Mouse (Mus musculus): ENCODE results near the gene Ppp1ca.

Ppp1ca gene

DNA sequence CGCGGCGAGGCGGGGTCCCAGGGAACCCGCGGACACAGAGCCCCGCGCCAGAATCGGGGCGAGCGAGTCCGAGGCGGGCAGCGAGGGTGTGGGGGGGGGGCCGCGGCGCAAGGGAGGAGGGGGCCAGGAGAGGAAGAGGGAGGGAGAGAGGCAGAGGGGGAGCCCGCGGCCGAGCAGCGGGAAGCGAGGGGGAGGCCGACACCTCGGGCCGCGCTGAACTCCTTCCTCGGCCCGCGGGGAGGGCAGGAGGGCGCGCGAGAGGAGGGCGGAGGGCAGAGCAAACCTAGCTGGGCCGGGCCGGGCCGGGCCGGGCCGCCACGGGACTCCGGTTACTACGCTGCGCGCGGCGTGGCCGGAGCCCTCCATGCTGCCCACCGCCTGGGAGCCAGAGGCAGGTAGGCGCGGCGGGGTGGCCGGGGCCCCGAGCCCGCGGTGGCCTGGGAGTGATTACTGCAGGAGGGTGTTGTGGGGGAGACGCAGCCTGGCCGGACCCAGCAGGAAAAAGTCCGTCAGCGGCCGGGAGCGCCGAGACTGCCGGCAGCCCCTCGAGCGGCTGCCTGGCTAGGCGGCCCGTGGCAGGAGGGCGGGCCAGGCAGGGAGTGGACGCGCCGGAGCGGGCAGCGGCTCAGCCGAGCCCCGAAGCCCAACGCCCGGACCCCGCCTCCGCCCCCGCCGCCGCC, 23.0 kb downstream of the Ppp1ca start:
- peak; percentile 46 to 70 for DNase-seq

GRCm38 (mm10) chr19:4215451-4215840, 23.6 kb downstream of the Ppp1ca start:
- no peak for DNase-seq

DNA sequence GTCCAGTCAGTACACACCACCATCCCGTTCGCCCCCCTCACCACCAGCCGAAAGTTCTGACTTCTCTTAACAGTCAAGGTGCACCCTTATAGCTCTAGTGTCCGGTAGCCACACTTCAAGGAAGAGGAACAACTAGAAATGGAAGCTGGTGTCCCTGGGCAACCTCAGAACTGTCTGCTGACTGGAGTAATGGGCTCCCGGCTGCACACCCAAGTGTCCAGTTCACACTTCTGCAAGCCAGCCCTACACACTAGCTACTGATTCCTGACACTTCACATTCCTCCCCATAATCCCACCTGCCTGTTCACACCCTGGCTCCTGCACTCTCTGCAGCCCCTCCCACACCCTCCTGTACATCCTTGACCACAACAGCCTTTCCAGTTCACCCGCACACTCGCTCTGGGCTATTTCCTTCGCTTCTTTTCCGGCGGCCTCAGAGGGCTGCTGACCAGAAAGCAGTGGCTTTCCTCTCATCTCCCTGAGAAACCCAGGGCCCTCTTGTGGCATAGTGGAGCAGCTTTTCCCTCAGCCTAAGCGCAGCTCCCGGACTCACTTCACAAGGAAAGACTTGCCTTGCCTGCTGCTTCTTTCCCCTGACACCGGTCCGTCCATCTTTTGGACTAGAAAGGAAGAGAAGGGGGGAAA, 24.3 kb downstream of the Ppp1ca start:
- peak; percentile 62 to 71 for DNase-seq

DNA sequence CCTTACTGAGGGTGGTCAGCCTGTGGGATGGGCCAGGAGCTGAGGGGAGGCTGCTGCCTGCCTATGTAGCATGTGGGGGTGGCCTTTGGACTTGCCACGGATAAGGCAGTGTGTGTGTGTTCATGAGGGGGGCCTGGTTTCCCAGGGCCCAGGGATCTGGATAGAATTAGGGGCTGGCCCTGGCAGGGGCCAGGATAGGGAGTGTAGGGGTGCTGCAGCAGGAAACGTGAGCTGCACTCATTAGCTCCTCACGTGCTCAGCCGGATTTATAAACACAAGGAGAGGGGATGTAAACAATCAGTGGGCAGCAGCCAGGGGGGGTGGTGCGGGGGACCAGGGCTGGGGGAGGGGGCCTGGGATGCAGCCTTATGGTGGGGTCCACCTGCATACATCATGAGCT, 25.3 kb downstream of the Ppp1ca start:
- no peak for DNase-seq

GRCm38 (mm10) chr19:4217855-4218254, 26.0 kb downstream of the Ppp1ca start:
- no peak for DNase-seq

GRCm38 (mm10) chr19:4218293-4218692, 26.4 kb downstream of the Ppp1ca start:
- DNase-seq = no peak

GRCm38 (mm10) chr19:4218784-4219183, 26.9 kb downstream of the Ppp1ca start:
- no peak for DNase-seq

DNA sequence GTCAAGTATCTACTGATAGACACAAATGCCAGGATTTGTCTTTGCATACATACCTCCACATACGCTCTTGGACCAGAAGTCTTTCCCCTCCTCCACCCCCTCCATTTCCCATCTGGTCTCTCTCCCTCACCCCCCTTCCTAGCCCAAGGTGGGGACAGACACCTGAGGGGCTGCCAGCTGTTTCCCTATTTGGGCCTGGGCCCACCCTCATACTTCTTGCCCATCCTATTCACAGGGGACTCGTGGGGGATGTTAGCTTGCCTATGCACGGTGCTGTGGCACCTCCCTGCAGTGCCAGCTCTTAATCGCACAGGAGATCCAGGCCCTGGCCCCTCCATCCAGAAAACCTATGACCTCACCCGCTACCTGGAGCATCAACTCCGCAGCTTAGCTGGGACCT, 28.1 kb downstream of the Ppp1ca start:
- no peak for DNase-seq

DNA sequence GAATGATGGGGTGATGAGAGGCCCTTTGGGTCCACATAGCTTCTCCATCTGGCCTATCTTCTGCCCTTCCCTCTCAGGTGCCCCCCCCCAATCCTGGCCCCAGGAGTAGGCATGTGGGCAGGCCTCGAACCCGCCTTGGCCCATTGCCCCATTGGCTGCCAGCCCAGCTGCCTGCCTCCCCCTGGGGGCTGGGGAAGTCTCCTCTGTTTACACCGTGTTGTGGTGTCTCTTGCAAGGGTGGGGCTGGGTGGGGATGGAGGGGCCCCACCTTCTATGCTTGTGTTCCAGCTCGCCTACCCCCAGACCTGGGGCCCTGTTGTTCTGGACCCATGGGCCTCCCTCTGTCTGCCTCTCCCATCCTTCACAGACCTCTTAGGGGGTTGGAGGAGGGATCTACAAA, 28.6 kb downstream of the Ppp1ca start:
- no peak for DNase-seq

DNA sequence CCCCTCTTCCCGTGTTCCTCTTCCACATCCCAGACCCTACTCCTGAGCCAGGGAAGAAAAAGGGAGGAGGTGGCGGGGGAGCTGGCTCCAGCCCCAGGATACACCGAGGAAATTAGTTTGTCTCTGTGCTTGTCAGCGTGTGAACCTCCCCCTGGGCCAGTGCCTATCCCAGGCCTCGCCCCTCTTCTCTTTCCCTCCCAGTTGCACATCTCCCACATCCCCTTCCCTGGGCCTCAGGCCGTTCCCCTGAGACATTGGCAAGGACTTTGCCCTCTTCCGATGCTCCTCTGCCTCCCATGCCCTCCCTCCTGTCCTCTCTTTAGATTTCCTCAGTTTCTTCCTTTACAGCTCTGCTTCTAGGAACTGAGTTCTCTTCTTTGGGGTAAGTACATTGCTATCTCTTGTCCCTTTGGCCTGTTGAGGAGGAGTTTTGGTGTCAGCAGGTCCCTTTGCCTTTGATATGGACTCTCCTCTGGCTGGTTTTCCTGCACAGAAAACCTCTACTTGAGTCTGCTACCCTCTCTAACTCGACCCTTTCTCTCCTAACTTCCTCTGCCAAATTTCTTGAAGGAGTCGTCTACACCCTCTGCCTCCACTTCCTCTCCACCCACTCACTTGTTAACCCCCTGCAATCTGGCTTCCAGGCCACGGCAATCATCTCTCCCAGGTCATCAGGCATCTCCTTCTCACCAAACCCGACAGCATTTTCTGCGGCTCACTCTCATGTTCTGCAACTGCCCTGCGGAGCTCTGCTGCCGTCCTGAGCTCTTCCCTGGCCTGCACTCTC, 29.3 kb downstream of the Ppp1ca start:
- peak; percentile 62 to 66 for DNase-seq

GRCm38 (mm10) chr19:4222165-4222564, 30.3 kb downstream of the Ppp1ca start:
- DNase-seq = peak; percentile 76 to 79

DNA sequence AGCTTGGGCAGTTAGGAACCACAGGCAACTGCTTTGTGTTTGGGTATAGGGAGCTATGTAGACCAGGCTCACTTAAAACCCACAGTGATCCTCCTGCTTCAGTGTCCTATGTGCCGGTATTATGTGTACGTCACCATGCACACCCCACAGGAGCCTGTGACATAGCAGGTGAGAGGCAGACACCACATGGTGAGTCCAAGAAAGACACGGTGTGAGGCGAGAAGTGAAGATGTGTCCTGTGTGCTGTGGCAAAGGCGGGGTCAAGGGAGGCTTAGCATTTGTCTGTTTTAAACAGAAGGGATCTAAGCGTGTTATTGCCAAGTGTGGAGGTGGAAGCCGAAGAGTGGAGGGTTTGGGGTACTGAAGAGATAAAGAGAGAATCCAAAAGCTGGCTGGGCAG, 34.9 kb downstream of the Ppp1ca start:
- DNase-seq = no peak

- DNase-seq = no peak
Measured at GRCm38 (mm10) chr19:4227446-4227845, 35.6 kb downstream of the Ppp1ca start.

DNA sequence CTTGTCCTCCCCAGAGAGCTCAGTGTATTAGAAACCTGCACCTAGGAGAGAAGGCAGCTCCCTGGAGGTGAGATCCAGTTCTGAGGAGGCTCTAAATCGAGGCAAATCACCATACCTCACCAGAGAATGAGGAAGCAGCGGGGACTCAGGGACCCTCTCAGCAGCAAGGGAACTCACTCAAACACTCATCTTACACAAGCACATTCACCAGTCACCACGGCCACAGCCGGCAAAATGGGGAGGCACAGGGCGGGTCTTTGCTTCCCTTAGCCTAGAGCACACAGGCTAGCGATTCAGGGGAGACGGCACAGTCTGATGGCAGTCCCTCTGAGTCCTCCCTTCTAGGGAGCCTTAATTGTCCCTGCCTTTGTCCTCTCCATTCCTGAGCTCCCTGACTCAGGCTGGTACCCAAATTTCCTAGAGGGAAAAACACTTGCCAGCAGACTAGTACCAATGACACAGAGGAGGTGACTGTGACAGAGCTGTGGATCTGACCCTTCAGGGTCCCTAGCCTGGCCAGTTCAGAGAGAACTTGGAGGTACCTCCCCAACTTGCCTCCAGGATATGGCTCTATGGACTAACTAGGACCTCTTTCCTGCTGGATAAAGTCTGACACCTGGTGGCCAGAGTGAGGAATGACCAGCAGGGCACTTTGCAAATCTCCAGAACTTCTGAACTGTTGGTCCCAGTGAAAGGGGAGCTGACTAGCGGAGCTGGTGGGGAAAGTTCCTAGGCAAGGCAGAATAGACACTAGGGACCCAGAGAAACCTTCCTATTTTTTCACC, 36.2 kb downstream of the Ppp1ca start:
- DNase-seq = peak; percentile 76 to 81

DNA sequence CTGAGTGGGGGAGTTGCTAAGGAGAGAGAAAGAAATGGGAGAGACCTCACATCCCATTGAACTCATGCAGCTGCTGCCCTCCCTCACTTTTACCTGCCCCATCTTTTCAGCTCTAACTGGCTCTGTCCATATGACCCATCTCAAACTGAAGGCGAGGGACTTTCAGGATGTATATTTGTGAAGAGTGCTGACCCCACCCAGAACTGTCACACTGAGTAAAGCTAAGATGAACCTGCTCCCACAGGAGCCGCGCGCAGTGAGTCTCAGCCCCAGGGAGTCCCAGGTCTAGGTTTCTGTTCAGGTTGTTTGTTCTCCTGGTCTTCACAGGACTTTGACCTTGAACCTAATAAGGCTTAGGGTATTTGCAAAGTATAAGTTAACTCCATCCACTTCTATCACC, 37.0 kb downstream of the Ppp1ca start:
- no peak for DNase-seq

GRCm38 (mm10) chr19:4229451-4230076, 37.7 kb downstream of the Ppp1ca start:
- no peak for DNase-seq

- DNase-seq = peak; percentile 25 to 39
Measured at GRCm38 (mm10) chr19:4230415-4230814, 38.5 kb downstream of the Ppp1ca start.

GRCm38 (mm10) chr19:4231253-4232185, 39.7 kb downstream of the Ppp1ca start, which contains the start of gene Pold4:
TSS of gene Pold4 (plus strand) at chr19:4231899.
- DNase-seq = peak; percentile 99 to 100

GRCm38 (mm10) chr19:4232186-4232572, 40.3 kb downstream of the Ppp1ca start:
- DNase-seq = peak in 1 of 2 experiments; percentile 76

- DNase-seq = no peak
Measured at GRCm38 (mm10) chr19:4232651-4233050, 40.8 kb downstream of the Ppp1ca start.

GRCm38 (mm10) chr19:4234548-4234947, 42.7 kb downstream of the Ppp1ca start:
- DNase-seq = no peak
